Mouse (Mus musculus): ENCODE measurements around the gene Gkap1.

- TF ChIP-seq MAX (IDR thresholded peaks at IDR 0.05; ENCODE audit: low read length) (no peak), GATA1 (IDR thresholded peaks at IDR 0.05; ENCODE audit: low read depth, low read length) (no peak), CTCF (IDR thresholded peaks at IDR 0.05 in 2 of 3, conservative IDR thresholded peaks at IDR 0.05 in 1 of 3; ENCODE audit: control insufficient read depth in 1 of 3, insufficient read depth in 1 of 3, low read depth in 2 of 3, low read length in 3 of 3, poor library complexity in 1 of 3, severe bottlenecking in 1 of 3) (no peak), CHD2 (IDR thresholded peaks at IDR 0.05; ENCODE audit: low read length) (no peak), JUND (IDR thresholded peaks at IDR 0.05; ENCODE audit: low read depth, low read length) (no peak), USF2 (IDR thresholded peaks at IDR 0.05; ENCODE audit: borderline replicate concordance in 1 of 2, insufficient read depth in 1 of 2, low read depth in 1 of 2, low read length in 2 of 2) (no peak), MEF2A (IDR thresholded peaks at IDR 0.05; ENCODE audit: extremely low read depth, insufficient replicate concordance, low read depth, low read length, poor library complexity, severe bottlenecking) (no peak), POLR2A (IDR thresholded peaks at IDR 0.05; ENCODE audit: control insufficient read depth in 1 of 2, insufficient read depth in 1 of 2, low read depth in 1 of 2, low read length in 2 of 2, poor library complexity in 1 of 2) (no peak), POLR2AphosphoS5 (IDR thresholded peaks at IDR 0.05; ENCODE audit: borderline replicate concordance, low read depth, low read length) (no peak)
These were observed 83.4 kb downstream of the Gkap1 start for GRCm38 (mm10) chr13:58192146-58192545.
